Mouse (Mus musculus) natural killer cell, adult 2 months (primary cell): ENCODE results near the gene Ikzf1.

Experiments
- DNase-seq, 2 experiments: peaks; one replicate each; pipeline ENCODE4 v3.0.0; 2022; ENCODE audit warnings: low spot score in 2 of 2

The Ikzf1 gene

GRCm38 (mm10) chr11:11690059-11690844 lies 5.4 kb downstream of the Ikzf1 start:
- peak; percentile 59 to 67 for DNase-seq

- DNase-seq: no peak
Observed at GRCm38 (mm10) chr11:11690845-11691196, 6.0 kb downstream of the Ikzf1 start.

GRCm38 (mm10) chr11:11691324-11692058 lies 6.7 kb downstream of the Ikzf1 start:
- DNase-seq: peak in 1 of 2 experiments; percentile 60

GRCm38 (mm10) chr11:11692558-11693166 lies 7.9 kb downstream of the Ikzf1 start:
- peak; percentile 43 to 48 for DNase-seq

- peak in 1 of 2 experiments; percentile 43 for DNase-seq
Observed at GRCm38 (mm10) chr11:11693446-11693845, 8.6 kb downstream of the Ikzf1 start.

- DNase-seq: no peak
Observed at GRCm38 (mm10) chr11:11694072-11694471, 9.3 kb downstream of the Ikzf1 start.

- DNase-seq: no peak
Observed at GRCm38 (mm10) chr11:11694472-11695177, 9.8 kb downstream of the Ikzf1 start.

- no peak for DNase-seq
Observed at GRCm38 (mm10) chr11:11695211-11695887, 10.5 kb downstream of the Ikzf1 start.

GRCm38 (mm10) chr11:11695907-11696306 lies 11.1 kb downstream of the Ikzf1 start:
- no peak for DNase-seq

GRCm38 (mm10) chr11:11696814-11697213 lies 12.0 kb downstream of the Ikzf1 start:
- no peak for DNase-seq

GRCm38 (mm10) chr11:11701378-11701777 lies 16.6 kb downstream of the Ikzf1 start:
- no peak for DNase-seq

GRCm38 (mm10) chr11:11703776-11704175 lies 19.0 kb downstream of the Ikzf1 start:
- no peak for DNase-seq

- DNase-seq: no peak
Observed at GRCm38 (mm10) chr11:11708154-11708719, 23.4 kb downstream of the Ikzf1 start.

- DNase-seq: no peak
Observed at GRCm38 (mm10) chr11:11709311-11709710, 24.5 kb downstream of the Ikzf1 start.

- no peak for DNase-seq
Observed at GRCm38 (mm10) chr11:11710718-11711117, 25.9 kb downstream of the Ikzf1 start.

GRCm38 (mm10) chr11:11711748-11712147 lies 26.9 kb downstream of the Ikzf1 start:
- peak in 1 of 2 experiments; percentile 38 for DNase-seq

GRCm38 (mm10) chr11:11714676-11715075 lies 29.9 kb downstream of the Ikzf1 start:
- DNase-seq: no peak

GRCm38 (mm10) chr11:11715963-11716691 lies 31.3 kb downstream of the Ikzf1 start:
- DNase-seq: peak; percentile 77 to 87

GRCm38 (mm10) chr11:11716692-11717037 lies 31.9 kb downstream of the Ikzf1 start:
- no peak for DNase-seq

GRCm38 (mm10) chr11:11717606-11718167 lies 32.9 kb downstream of the Ikzf1 start:
- no peak for DNase-seq
